Mouse (Mus musculus) bone marrow macrophage, adult 2 months (primary cell): ENCODE measurements around the gene Immp2l. TPM values are rescaled to one million over a fixed set of nuclear protein-coding genes. Genes with fewer than 3 reads are reported as not detected.

ENCODE experiments used
- H3K27ac ChIP-seq: 2 replicates; pipeline ENCODE4 v1.5.1; 2012; ENCODE audit warnings: low read depth, low read length; ENCODE audit not compliant: insufficient read depth
- H3K4me1 ChIP-seq: 2 replicates; pipeline ENCODE4 v1.6.1; 2012; ENCODE audit warnings: low read length; ENCODE audit not compliant: control insufficient read depth, insufficient read depth
- H3K4me3 ChIP-seq: 2 replicates; pipeline ENCODE4 v1.5.1; 2012; ENCODE audit warnings: mild to moderate bottlenecking, low read length, moderate library complexity; ENCODE audit not compliant: insufficient read depth
- CTCF ChIP-seq: IDR thresholded peaks from 2 replicates; pipeline ENCODE4 v1.5.1; 2012; ENCODE audit warnings: low read depth, mild to moderate bottlenecking, low read length, moderate library complexity
- POLR2A ChIP-seq: IDR thresholded peaks from 2 replicates; pipeline ENCODE4 v1.6.1; 2012; ENCODE audit warnings: mild to moderate bottlenecking, low read depth, low read length, borderline replicate concordance
- polyA plus RNA-seq: library from polyadenylated mRNA; stranded (reverse); fragments of >200 nt; gene quantifications from 2 replicates; pipeline ENCODE4 v1.2.4, GENCODE M21; 2012; ENCODE audit not compliant: missing spikeins, insufficient read depth, insufficient read length

Immp2l gene
- polyA plus RNA-seq, 1 experiment, result 2.3 TPM

DNA sequence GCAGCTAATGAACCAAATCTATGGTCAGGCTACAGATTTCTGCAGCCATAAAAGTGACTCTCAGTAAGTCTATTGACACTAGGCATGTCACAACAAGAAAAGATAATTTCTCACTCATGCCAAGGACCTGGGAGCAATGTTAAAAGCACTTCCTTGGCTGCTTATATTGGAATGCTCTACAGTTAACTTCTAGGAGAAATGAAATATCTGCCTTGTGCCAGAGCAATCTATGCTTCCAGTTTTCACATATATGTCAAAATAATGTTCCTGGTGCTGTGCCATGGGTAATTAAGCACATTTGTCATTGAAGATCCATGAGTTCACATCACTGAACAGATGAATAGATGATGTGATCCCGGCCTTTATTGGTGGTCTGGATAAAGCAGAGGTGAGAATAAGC lies 645.6 kb downstream of the Immp2l start:
- Histone ChIP-seq H3K27ac (no peak overlapping the region), H3K4me3 (no peak overlapping the region), H3K4me1 (no peaks in the 10 kb centered on the region)
- TF ChIP-seq CTCF (no peak), POLR2A (no peak)

DNA sequence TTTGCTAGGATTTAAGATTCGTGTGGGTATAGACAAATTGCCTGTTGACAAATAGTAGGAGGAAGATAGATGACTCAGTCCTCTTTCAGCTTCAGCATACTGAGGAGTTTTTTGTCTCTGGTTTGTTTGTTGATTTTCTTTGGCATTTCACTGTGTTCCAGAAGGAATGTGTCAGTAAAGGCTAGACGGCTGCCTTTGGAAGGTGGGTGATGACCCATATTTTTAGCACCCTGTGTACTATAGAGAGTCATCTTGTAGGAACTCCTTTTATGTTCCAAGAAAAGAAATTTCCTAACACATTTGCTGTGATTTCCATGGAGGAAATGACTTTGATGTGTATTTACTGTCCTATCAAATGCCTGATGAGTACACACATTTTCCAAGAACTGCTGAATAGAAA lies 651.0 kb downstream of the Immp2l start:
- TF ChIP-seq POLR2A (no peak), CTCF (no peak)
- H3K27ac ChIP-seq, result no peak overlapping the region
- no peaks in the 10 kb centered on the region for H3K4me1 ChIP-seq
- H3K4me3 ChIP-seq, result no peak overlapping the region

GRCm38 (mm10) chr12:41680141-41680540 lies 656.3 kb downstream of the Immp2l start:
- Histone ChIP-seq H3K27ac (no peak overlapping the region), H3K4me3 (no peak overlapping the region), H3K4me1 (no peaks in the 10 kb centered on the region)
- TF ChIP-seq CTCF, result no peak
- TF ChIP-seq POLR2A, result no peak

DNA sequence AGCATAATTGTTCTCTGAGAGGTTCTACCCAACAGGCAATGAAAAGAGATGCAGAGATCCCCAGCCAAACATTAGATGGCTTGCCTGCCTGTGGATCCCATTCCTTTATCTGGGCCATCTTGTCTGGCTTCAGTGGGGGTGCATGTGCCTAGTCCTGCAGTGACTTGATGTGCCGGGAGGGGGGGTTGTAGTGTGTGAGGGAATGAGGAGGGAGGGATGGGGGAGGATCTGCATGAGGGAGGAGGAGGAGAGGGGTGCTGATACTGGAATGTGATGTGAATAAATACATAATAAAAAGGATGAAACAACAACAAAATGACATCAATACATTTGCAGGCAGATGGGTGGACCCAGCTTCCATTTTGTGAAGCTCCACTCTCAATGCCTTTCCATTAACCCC lies 658.3 kb downstream of the Immp2l start:
- TF ChIP-seq CTCF (no peak), POLR2A (no peak)

GRCm38 (mm10) chr12:41689809-41690208 lies 665.9 kb downstream of the Immp2l start:
- TF ChIP-seq CTCF (no peak), POLR2A (no peak)
- Histone ChIP-seq H3K4me3 (no peak overlapping the region), H3K27ac (no peak overlapping the region), H3K4me1 (no peaks in the 10 kb centered on the region)

More for the DNA sequence above, 658.3 kb downstream of the Immp2l start:
- Histone ChIP-seq H3K4me3 (no peak overlapping the region), H3K27ac (no peak overlapping the region), H3K4me1 (no peaks in the 10 kb centered on the region)

GRCm38 (mm10) chr12:41710608-41711007 lies 686.7 kb downstream of the Immp2l start:
- Histone ChIP-seq H3K4me1 (no peaks in the 10 kb centered on the region), H3K27ac (no peak overlapping the region), H3K4me3 (no peak overlapping the region)
- no peak for TF ChIP-seq POLR2A
- TF ChIP-seq CTCF, result no peak

DNA sequence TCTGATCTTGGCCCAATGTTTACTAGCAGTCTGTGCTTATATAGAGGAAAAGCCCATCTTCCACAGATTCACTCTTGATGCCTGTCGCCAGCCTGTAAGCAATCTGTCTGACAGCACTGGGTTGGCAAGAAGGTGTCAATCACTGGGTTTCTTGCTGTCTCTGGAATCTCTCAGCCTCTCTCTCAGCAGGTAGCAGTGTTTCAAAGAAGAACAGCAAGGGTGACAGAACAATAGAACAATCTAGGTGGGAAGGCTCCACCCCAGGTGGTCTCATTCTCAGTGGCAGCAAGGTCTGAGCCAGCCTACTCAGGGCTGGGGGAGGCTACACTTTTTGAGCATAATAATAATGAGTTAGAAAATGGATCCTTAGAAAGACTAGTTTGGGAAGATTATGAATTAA lies 693.1 kb downstream of the Immp2l start:
- Histone ChIP-seq H3K4me1 (no peaks in the 10 kb centered on the region), H3K27ac (no peak overlapping the region), H3K4me3 (no peak overlapping the region)
- TF ChIP-seq POLR2A, result no peak
- TF ChIP-seq CTCF, result no peak

- Histone ChIP-seq H3K4me1 (no peaks in the 10 kb centered on the region), H3K27ac (no peak overlapping the region), H3K4me3 (no peak overlapping the region)
- TF ChIP-seq POLR2A, result no peak
- TF ChIP-seq CTCF, result no peak
Measured at GRCm38 (mm10) chr12:41724585-41724984, 700.7 kb downstream of the Immp2l start.

DNA sequence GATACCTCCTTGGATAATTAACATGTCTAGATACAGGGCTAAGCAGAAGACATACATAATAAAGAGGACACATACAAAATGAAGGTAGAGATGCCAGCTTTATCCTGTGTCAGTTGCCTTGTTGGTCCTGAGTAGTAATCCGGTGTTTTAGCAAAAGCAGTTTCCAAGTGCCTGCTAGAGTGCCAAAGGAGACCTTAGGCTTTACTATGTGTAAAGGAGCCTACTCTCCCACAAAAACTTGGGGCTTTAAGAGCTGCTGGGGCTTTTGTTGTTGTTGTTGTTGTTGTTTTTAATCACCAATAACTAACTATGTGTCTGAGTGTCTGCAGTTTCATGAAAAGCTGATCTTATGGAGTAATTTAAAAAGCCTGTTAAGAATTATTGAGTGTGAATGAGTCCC lies 702.8 kb downstream of the Immp2l start:
- no peak overlapping the region for H3K27ac ChIP-seq

DNA sequence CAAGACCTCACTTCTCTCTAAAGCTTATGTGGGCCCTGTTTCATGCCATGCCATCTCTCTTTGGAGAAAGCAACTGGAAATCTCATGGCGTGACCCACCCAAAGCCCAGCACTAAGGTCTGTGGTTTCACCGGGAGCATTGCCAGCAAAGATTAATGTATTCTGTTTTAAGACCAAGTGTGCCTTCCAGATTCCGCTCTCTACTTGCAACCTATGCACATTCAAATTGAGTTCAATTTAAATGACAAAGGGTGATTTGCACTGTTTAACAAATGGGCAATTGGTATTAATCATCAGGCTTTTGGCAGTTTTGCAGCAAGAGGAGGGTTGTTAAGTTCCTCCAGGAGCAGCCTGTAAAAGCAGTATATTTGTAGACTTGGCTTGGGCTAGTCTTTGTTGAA lies 703.3 kb downstream of the Immp2l start:
- no peak overlapping the region for H3K4me3 ChIP-seq
- H3K4me1 ChIP-seq, result no peaks in the 10 kb centered on the region
- H3K27ac ChIP-seq, result no peak overlapping the region
- TF ChIP-seq CTCF (no peak), POLR2A (no peak)

More for the DNA sequence above, 702.8 kb downstream of the Immp2l start:
- TF ChIP-seq CTCF (no peak), POLR2A (no peak)
- Histone ChIP-seq H3K4me3 (no peak overlapping the region), H3K4me1 (no peaks in the 10 kb centered on the region)

GRCm38 (mm10) chr12:41727764-41728338 lies 704.0 kb downstream of the Immp2l start:
- Histone ChIP-seq H3K27ac (no peak overlapping the region), H3K4me3 (no peak overlapping the region), H3K4me1 (no peaks in the 10 kb centered on the region)
- TF ChIP-seq POLR2A (no peak), CTCF (no peak)
